In the genomic region with DNA sequence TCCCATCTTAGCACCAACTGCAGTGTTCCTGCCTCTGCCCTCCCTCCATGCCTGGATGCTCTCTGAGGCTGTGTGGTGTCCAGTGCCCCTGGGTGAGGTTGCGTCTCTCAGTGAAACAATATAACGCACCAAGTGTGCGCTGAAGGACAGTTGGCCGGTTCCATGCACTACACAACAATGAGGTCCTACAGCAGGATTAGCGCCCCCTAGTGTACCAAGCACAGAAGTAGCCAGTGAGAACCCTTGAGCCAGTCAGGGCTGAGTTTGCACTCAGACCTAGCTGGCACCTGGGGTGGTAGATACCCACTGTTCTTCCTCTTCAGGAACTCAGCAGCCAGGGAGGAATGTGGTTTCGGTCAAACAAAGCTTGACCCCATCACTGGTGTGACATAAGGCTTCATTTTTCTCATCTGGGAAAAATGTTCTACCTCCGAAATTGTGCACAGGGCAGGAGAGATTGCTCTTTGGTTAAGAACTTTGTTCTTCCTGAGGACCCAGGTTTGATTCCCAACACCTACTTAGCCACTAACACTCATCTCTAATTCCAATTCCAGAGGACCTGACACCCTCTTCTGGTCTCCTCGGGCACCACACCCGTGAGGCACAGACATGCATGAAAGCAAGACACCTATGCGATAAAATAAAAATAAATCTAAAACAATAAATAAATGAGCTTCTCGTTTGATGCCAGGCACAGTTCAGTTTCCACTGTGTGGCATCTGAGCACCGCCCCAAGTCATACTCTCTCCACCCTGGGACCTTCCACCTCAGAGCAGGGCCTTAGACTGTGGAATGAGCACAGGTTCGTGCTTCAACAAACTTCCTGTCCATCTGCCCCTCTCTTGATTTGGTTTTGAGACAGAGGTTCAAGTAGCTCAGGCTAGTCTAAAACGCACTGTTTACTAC, we compare ENCODE assay signal across 8 mouse cellular contexts. TPM values are rescaled to one million over a fixed set of nuclear protein-coding genes. Genes with fewer than 3 reads are reported as not detected.
A peak's percentile ranks its signal among the peaks of the same experiment; 100 is the strongest.
DNase-seq lines count a peak whose midpoint lies in the region; ATAC-seq and TF ChIP-seq lines count a peak whose summit lies in the region.

No protein-coding gene starts in this region.

- DNase-seq in limb, embryonic 10.5 days (ENCODE audit: low spot score) = no peak
- DNase-seq in ES-E14 (ENCODE audit: low read depth, low spot score) = no peak
- DNase-seq in retina, embryonic 14.5 days (ENCODE audit: low spot score) = peak; percentile 30
- DNase-seq in frontal cortex, postnatal 25 days (ENCODE audit: low spot score in 2 of 2) = no peak
- DNase-seq in cerebellum, postnatal 36 days = no peak
- DNase-seq in kidney, adult 9 months = no peak

- no peak overlapping the region for H3K9ac ChIP-seq in limb, embryonic 12.5 days (replicated peaks)
- no peak overlapping the region for H3K9ac ChIP-seq in ES-E14 (ENCODE audit: insufficient read depth, low read depth, low read length, poor library complexity, severe bottlenecking)

- no peak for TF ChIP-seq POLR2A in cortical plate, adult 2 months (IDR thresholded peaks at IDR 0.05; ENCODE audit: extremely low read depth, insufficient read depth, low read length)

- TF ChIP-seq CTCF in cortical plate, adult 2 months (IDR thresholded peaks at IDR 0.05; ENCODE audit: extremely low read depth, insufficient read depth, low read length) = peak; percentile 27; the same call in 1 of the 2 replicates

- H3K4me1 ChIP-seq in limb, embryonic 12.5 days (replicated peaks) = 0 out of 2 replicates have a peak, but pooled peaks cover 3% of the 10 kb centered on the region
- peaks cover 13% of the 10 kb centered on the region; the same call in 1 of the 2 replicates for H3K4me1 ChIP-seq in limb, embryonic 10.5 days
- peaks cover 14 to 39% of the 10 kb centered on the region in 2 experiments for H3K4me1 ChIP-seq in ES-E14 (ENCODE audit: control insufficient read depth in 2 of 2, insufficient read depth in 2 of 2, low read length in 2 of 2, poor library complexity in 1 of 2)
- H3K4me1 ChIP-seq in cortical plate, adult 2 months (ENCODE audit: control insufficient read depth, insufficient read depth, low read length) = no peaks in the 10 kb centered on the region

- no peak overlapping the region for H3K4me2 ChIP-seq in limb, embryonic 12.5 days

- no peak overlapping the region for H3K27ac ChIP-seq in limb, embryonic 12.5 days
- H3K27ac ChIP-seq in limb, embryonic 10.5 days = no peak overlapping the region
- peak overlapping the region; percentile 72 for H3K27ac ChIP-seq in ES-E14 (ENCODE audit: insufficient read depth, low read depth, low read length, poor library complexity, severe bottlenecking)
- no peak overlapping the region for H3K27ac ChIP-seq in cortical plate, adult 2 months (ENCODE audit: insufficient read depth, low read length)

- H3K27me3 ChIP-seq in limb, embryonic 12.5 days = no peaks in the 10 kb centered on the region
- H3K27me3 ChIP-seq in limb, embryonic 10.5 days (ENCODE audit: low read depth, poor library complexity, severe bottlenecking) = no peaks in the 10 kb centered on the region

- 0 out of 2 replicates have a peak, but pooled peaks have one; percentile 3 for ATAC-seq in limb, embryonic 12.5 days (ENCODE audit: insufficient number of reproducible peaks, insufficient read depth, low FRiP score, low TSS enrichment, low read depth)

- peaks cover 52% of the 10 kb centered on the region for H3K36me3 ChIP-seq in limb, embryonic 12.5 days
- peaks cover 50% of the 10 kb centered on the region for H3K36me3 ChIP-seq in limb, embryonic 10.5 days
- peaks cover 23% of the 10 kb centered on the region; the same call in 1 of the 2 replicates for H3K36me3 ChIP-seq in ES-E14 (ENCODE audit: control insufficient read depth, insufficient read depth, low read length, poor library complexity, severe bottlenecking)

- no peaks in the 10 kb centered on the region for H3K9me3 ChIP-seq in limb, embryonic 12.5 days
- no peaks in the 10 kb centered on the region for H3K9me3 ChIP-seq in limb, embryonic 10.5 days (replicated peaks)
- H3K9me3 ChIP-seq in ES-E14 (ENCODE audit: control insufficient read depth, insufficient read depth, low read depth, low read length) = no peaks in the 10 kb centered on the region

- no peak overlapping the region for H3K4me3 ChIP-seq in limb, embryonic 12.5 days (replicated peaks)
- H3K4me3 ChIP-seq in limb, embryonic 10.5 days = no peak overlapping the region
- H3K4me3 ChIP-seq in ES-E14 (ENCODE audit: insufficient read depth in 1 of 2, low read depth in 1 of 2, low read length in 2 of 2, poor library complexity in 1 of 2, severe bottlenecking in 1 of 2) = no peak overlapping the region
- H3K4me3 ChIP-seq in cortical plate, adult 2 months (ENCODE audit: insufficient read depth, low read length) = no peak overlapping the region

- 86% methylated on average over 14 of the region's 14 CpGs for WGBS in limb, embryonic 12.5 days
- 91% methylated on average over 14 of the region's 14 CpGs for WGBS in limb, embryonic 10.5 days

- in situ Hi-C loops in ES-E14 (cut with MboI; ENCODE audit: low sequenced_read_pairs in 2 of 2, unreplicated experiment in 2 of 2) = no loop called here

TF ChIP-seq in ES-E14, 5 proteins besides CTCF, POLR2A, EP300 and RAD21:
- no peak for TF ChIP-seq ZNF384 (IDR thresholded peaks at IDR 0.05; ENCODE audit: low read depth, low read length)
- TF ChIP-seq HCFC1 (IDR thresholded peaks at IDR 0.05; ENCODE audit: borderline replicate concordance, insufficient read depth, low read length) = no peak
- no peak for TF ChIP-seq MAFK (IDR thresholded peaks at IDR 0.05; ENCODE audit: insufficient read depth, low read depth, low read length)
- no peak for TF ChIP-seq ZC3H11A (IDR thresholded peaks at IDR 0.05; ENCODE audit: borderline replicate concordance, low read depth, low read length)
- no peak for TF ChIP-seq CHD2 (IDR thresholded peaks at IDR 0.05; ENCODE audit: low read depth, low read length)

RNA-seq across cellular contexts. Expression of a gene that starts 9.5 kb away (rescaled TPM):
- 47.9 and 50.0 TPM in 2 replicates for polyA plus RNA-seq in limb, embryonic 12.5 days (2016; fragmentation: Nextera tagmentation; extraction: Ambion mirVana)
- polyA plus RNA-seq in limb, embryonic 10.5 days (2016; fragmentation: Nextera tagmentation; extraction: Ambion mirVana) = 52.1 and 53.3 TPM in 2 replicates
- total RNA-seq in ES-E14 (2012; rRNA removed) = 87.1 and 95.0 TPM in 2 replicates
- 13.2 and 13.3 TPM in 2 replicates for polyA plus RNA-seq in cortical plate, adult 2 months (2012; rRNA removed)
